Mouse (Mus musculus) cerebellum, adult 11-12 months (tissue): ENCODE data around the gene Klrk1.
"Not testable (repeated sequence)": the region's sequence is repeated elsewhere in the genome, so short reads cannot be mapped to it uniquely, and the experiment has no call there.

ENCODE experiments used
- DNase-seq: peaks from one replicate; pipeline ENCODE4 v3.0.0; 2022

Klrk1 gene

GRCm38 (mm10) chr6:129623735-129624134 is at the start of gene Klrk1:
Gene Klrk1 (minus strand): TSS chr6:129623864.
- DNase-seq = no peak

DNA sequence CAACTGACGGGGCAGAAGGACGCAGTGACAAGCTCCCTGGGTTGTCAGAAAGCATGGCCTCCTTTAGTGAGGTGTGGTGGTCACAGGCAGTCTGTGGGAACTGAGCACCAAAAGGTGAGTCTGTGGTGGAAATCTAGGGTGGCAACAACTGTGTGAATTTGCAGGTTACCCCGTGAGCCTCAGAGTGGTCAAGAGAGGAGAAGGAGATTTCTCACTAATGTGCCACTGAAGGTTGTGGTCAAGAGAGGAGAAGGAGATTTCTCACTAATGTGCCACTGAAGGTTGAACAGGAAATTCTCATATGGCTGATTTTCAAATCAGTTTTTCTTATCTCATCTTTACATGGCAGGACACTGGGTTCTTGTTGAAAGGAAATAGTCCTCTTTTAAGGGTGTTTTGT is 37.6 kb upstream of the Klrk1 start:
- not testable (repeated sequence) for DNase-seq

DNA sequence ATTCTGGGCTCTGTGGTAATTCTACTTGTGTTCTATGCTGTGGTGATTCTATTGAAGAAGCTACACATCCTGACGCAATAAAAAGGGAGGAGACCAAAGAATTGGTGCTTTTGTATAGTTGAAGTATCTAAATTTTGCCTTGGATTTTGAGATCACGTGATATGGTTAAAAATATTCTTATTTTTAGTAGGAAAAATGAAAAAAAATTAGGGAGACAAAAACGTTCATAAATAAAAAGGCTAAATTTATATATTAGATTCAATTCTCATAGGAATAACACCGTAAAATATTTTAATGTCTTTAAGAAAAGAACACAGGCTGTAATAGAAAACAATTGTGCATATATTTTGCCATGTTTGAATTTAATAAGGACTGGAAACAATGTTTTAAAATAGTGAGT is 36.9 kb upstream of the Klrk1 start, which contains the start of gene Klrc2:
TSS of gene Klrc2 (minus strand) at position 101 of the 400 bp plus-strand sequence.
- not testable (repeated sequence) for DNase-seq

- DNase-seq = not testable (repeated sequence)
These were observed 20.4 kb upstream of the Klrk1 start for GRCm38 (mm10) chr6:129644054-129644453.

GRCm38 (mm10) chr6:129643237-129643636 is 19.6 kb upstream of the Klrk1 start, which contains the start of gene Klrc3:
Gene Klrc3 (minus strand): TSS chr6:129643337.
- DNase-seq = not testable (repeated sequence)

DNA sequence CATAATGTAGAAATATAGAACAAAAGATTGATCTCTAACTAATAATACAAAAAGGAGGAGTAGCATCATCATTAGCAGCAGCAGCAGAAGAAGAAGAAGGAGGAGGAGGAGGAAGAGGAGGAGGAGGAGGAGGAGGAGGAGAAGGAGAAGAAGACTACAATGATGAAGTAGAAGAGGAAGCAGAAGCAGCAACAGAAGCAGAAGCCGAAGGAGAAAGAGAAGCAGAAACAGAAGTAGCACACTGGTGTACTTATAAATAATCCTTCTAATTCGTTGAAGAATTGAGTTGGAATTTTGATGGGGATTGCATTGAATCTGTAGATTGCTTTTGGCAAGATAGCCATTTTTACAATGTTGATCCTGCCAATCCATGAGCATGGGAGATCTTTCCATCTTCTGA is 7.4 kb upstream of the Klrk1 start:
- not testable (repeated sequence) for DNase-seq

- DNase-seq = no peak
These were observed 15.3 kb downstream of the Klrk1 start for GRCm38 (mm10) chr6:129608372-129608771.

- DNase-seq = no peak
These were observed 32.2 kb downstream of the Klrk1 start, which contains the start of gene Klrd1 for GRCm38 (mm10) chr6:129591508-129591907. Gene Klrd1 (plus strand): TSS chr6:129591782.

- no peak for DNase-seq
These were observed 40.6 kb downstream of the Klrk1 start for GRCm38 (mm10) chr6:129583014-129583413.

DNA sequence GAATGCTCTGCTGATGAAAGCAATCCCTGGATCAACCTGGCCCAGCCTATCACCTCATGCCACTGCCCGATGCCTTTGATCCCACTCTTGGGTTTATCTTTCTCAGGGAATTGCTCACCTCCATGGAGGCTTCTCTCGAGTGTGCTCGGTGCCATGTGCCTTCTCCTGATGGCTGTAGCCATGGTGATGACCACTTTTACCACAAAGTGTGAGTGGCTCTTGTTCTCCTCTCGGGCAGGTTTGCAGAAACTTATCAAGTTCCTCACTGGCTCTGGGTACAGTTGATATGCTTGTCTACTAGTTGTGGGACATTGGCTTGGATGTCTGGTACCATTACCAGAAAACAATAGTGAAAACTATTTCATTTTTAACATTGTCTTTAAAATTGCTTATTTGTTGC is 41.8 kb downstream of the Klrk1 start:
- DNase-seq = no peak

GRCm38 (mm10) chr6:129581274-129581673 is 42.4 kb downstream of the Klrk1 start:
- DNase-seq = no peak

DNA sequence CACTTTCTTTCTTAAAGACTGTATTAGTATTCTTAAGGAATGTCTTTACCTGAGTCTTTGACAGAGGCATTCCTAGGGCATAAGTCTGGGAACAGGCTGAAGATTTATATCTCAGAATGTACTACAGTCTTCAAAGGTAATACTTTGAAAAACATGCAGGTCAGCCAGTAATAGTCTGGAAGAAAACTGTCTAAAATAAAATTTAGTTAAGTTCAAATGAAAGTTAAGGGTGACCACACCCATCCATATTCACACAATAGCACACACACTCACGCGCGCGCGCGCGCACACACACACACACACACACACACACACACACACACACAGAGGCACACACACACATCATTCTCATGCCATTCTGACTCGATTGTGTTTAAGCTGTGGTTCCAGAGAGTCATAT is 46.1 kb downstream of the Klrk1 start, which contains the start of gene Klre1:
TSS of gene Klre1 (plus strand) at position 301 of the 400 bp plus-strand sequence.
- DNase-seq = no peak

- DNase-seq = no peak
These were observed 48.3 kb downstream of the Klrk1 start for GRCm38 (mm10) chr6:129575315-129575714.

- no peak for DNase-seq
These were observed 58.4 kb downstream of the Klrk1 start for GRCm38 (mm10) chr6:129565257-129565656.
